Mouse (Mus musculus) myocyte (in vitro differentiated cells): Measurements from ENCODE around the gene Ndc80. TPM values are rescaled to one million over a fixed set of nuclear protein-coding genes. Genes with fewer than 3 reads are reported as not detected.
A peak's percentile ranks its signal among the peaks of the same experiment; 100 is the strongest.

ENCODE experiments used
- H3K27me3 ChIP-seq: one replicate; pipeline ENCODE4 v1.6.1; 2011; ENCODE audit not compliant: control insufficient read depth, insufficient read depth, insufficient read length
- H3K36me3 ChIP-seq: one replicate; pipeline ENCODE4 v1.6.1; 2011; ENCODE audit not compliant: control insufficient read depth, insufficient read depth
- H3K4me2 ChIP-seq: one replicate; pipeline ENCODE4 v1.6.1; 2011; ENCODE audit warnings: low read depth, control low read depth
- H3K4me3 ChIP-seq: one replicate; pipeline ENCODE4 v1.5.1; 2011; ENCODE audit warnings: mild to moderate bottlenecking, control low read depth, moderate library complexity
- H3K79me2 ChIP-seq: one replicate; pipeline ENCODE4 v1.6.1; 2011; ENCODE audit not compliant: control insufficient read depth, insufficient read depth
- H3ac ChIP-seq: one replicate; pipeline ENCODE4 v1.6.1; 2011; ENCODE audit not compliant: control insufficient read depth, insufficient read length
- CEBPB ChIP-seq: IDR thresholded peaks from 2 replicates; pipeline ENCODE4 v1.6.1; 2011; ENCODE audit warnings: mild to moderate bottlenecking, moderate library complexity; ENCODE audit not compliant: poor library complexity, insufficient read depth, severe bottlenecking
- E2F4 ChIP-seq: IDR thresholded peaks from one replicate; pipeline ENCODE4 v1.6.1; 2011; ENCODE audit warnings: mild to moderate bottlenecking, control low read depth, moderate library complexity; ENCODE audit not compliant: insufficient read depth
- MAX ChIP-seq: IDR thresholded peaks from one replicate; pipeline ENCODE4 v1.6.1; 2011; ENCODE audit warnings: low read depth, mild to moderate bottlenecking, control low read depth
- MYOD1 ChIP-seq, 3 experiments: IDR thresholded peaks; one replicate each; pipeline ENCODE4 v1.6.1; 2011; ENCODE audit warnings: control low read depth in 2 of 3, low read depth in 2 of 3, mild to moderate bottlenecking in 2 of 3, moderate library complexity in 1 of 3; ENCODE audit not compliant: insufficient read length in 2 of 3, control insufficient read depth in 1 of 3
- MYOG ChIP-seq, 3 experiments: IDR thresholded peaks; one replicate each; pipeline ENCODE4 v1.6.1; 2011; ENCODE audit warnings: control low read depth in 2 of 3, low read depth in 2 of 3, mild to moderate bottlenecking in 2 of 3; ENCODE audit not compliant: insufficient read length in 2 of 3, control insufficient read depth in 1 of 3, insufficient read depth in 1 of 3
- POLR2A ChIP-seq: IDR thresholded peaks from one replicate; pipeline ENCODE4 v1.6.1; 2011; ENCODE audit warnings: low read depth, mild to moderate bottlenecking, control low read depth, moderate library complexity; ENCODE audit not compliant: insufficient read length
- POLR2AphosphoS2 ChIP-seq: IDR thresholded peaks from one replicate; pipeline ENCODE4 v1.6.1; 2011; ENCODE audit warnings: low read depth, control low read depth; ENCODE audit not compliant: insufficient read length
- REST ChIP-seq: IDR thresholded peaks from one replicate; pipeline ENCODE4 v1.6.1; 2011; ENCODE audit warnings: mild to moderate bottlenecking, control low read depth, moderate library complexity; ENCODE audit not compliant: insufficient read depth, insufficient read length
- SRF ChIP-seq: IDR thresholded peaks from one replicate; pipeline ENCODE4 v1.6.1; 2011; ENCODE audit warnings: low read depth; ENCODE audit not compliant: control insufficient read depth, insufficient read length
- TCF12 ChIP-seq: IDR thresholded peaks from one replicate; pipeline ENCODE4 v1.6.1; 2011; ENCODE audit warnings: mild to moderate bottlenecking, control low read depth; ENCODE audit not compliant: poor library complexity, insufficient read depth, severe bottlenecking
- TCF3 ChIP-seq: IDR thresholded peaks from one replicate; pipeline ENCODE4 v1.6.1; 2011; ENCODE audit warnings: low read depth, control low read depth; ENCODE audit not compliant: insufficient read length
- USF1 ChIP-seq: IDR thresholded peaks from one replicate; pipeline ENCODE4 v1.6.1; 2011; ENCODE audit warnings: low read depth, mild to moderate bottlenecking, control low read depth, moderate library complexity
- polyA plus RNA-seq: library from polyadenylated mRNA; unstranded; fragments of >200 nt; fragmentation: generic; extraction: Trizol; gene quantifications from one replicate; pipeline ENCODE4 v1.2.1, GENCODE M21; 2012; ENCODE audit warnings: missing spikeins

The Ndc80 gene
- polyA plus RNA-seq = 8.9 TPM

DNA sequence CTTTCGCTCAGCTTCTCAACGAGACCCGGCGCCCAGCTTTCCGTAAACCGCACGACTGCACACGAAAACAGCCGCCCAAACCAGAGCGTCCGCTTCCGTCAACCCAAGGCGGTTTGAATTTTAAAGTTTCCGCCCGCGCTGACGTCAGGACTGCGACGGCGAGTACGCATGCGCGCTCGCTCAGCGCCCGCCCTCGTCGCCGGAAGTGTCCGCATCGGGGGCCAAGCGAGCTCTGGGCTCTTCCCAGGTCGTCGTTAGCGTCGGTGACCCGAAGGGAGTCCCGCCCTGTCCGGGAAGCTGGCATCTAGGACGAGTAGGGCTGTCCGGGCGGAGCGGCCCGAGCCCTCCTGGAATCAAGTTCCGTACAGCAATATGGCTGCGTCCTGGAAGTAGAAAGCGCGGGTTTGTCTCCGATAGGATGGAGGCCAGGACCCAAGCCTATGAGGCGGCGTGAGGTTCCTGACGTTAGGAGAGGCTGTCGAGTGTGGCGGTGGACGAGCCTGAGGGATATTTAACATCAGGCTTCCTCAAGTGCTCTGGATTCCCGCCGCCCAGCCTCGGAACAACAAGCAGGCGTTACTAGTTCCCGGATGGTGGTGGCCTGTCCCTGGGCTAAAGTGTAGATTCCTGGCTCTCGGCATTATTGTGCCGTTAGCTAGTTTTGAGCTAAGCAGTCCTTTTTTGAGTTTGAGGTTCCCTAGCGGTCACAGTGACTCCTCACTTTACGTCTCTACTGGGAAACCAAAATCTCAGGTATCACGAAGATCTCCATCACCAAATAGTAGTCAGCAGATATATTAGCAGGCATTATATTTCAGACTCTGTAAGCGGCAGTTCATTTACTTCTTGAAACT, at the start of gene Ndc80:
Gene Ndc80, minus strand, starts transcription at position 147 of the 854 bp plus-strand sequence.
- H3K27me3 ChIP-seq = no peaks in the 10 kb centered on the region
- TF ChIP-seq USF1 (no peak), E2F4 (peak; percentile 99), POLR2AphosphoS2 (peak; percentile 30), MYOG (IDR thresholded peaks at IDR 0.05; ENCODE audit: control insufficient read depth in 1 of 3, insufficient read depth in 1 of 3, insufficient read length in 2 of 3, low read depth in 2 of 3) (no peak), TCF12 (no peak), CEBPB (no peak), TCF3 (no peak), POLR2A (peak; percentile 51), MAX (no peak), MYOD1 (IDR thresholded peaks at IDR 0.05; ENCODE audit: control insufficient read depth in 1 of 3, insufficient read length in 2 of 3, low read depth in 2 of 3) (peak in 1 of 3 experiments; percentile 2), REST (no peak), SRF (peak; percentile 56)
- H3ac ChIP-seq = peak within 1 kb of the TSS; percentile 50
- H3K36me3 ChIP-seq = peaks cover 3% of the 10 kb centered on the region
- peak within 1 kb of the TSS; percentile 51 for H3K4me3 ChIP-seq
- peaks cover 24% of the 10 kb centered on the region for H3K79me2 ChIP-seq
- H3K4me2 ChIP-seq = peak within 1 kb of the TSS; percentile 97

- no peaks in the 10 kb centered on the region for H3K27me3 ChIP-seq
- H3K36me3 ChIP-seq = no peaks in the 10 kb centered on the region
- no peaks in the 10 kb centered on the region for H3K79me2 ChIP-seq
- H3ac ChIP-seq = no peak overlapping the region
- TF ChIP-seq TCF3 = no peak
- TF ChIP-seq REST = no peak
- no peak for TF ChIP-seq MYOD1 (IDR thresholded peaks at IDR 0.05; ENCODE audit: control insufficient read depth in 1 of 3, insufficient read length in 2 of 3, low read depth in 2 of 3)
- TF ChIP-seq TCF12 = no peak
- no peak for TF ChIP-seq POLR2AphosphoS2
- no peak for TF ChIP-seq CEBPB
- no peak for TF ChIP-seq MYOG (IDR thresholded peaks at IDR 0.05; ENCODE audit: control insufficient read depth in 1 of 3, insufficient read depth in 1 of 3, insufficient read length in 2 of 3, low read depth in 2 of 3)
- TF ChIP-seq E2F4 = no peak
- no peak for TF ChIP-seq SRF
- TF ChIP-seq POLR2A = no peak
- H3K4me3 ChIP-seq = no peak overlapping the region
- H3K4me2 ChIP-seq = no peak overlapping the region
Observed at GRCm38 (mm10) chr17:71561631-71562030, 35.0 kb upstream of the Ndc80 start.

GRCm38 (mm10) chr17:71552901-71553300, 26.2 kb upstream of the Ndc80 start:
- peaks cover 10% of the 10 kb centered on the region for H3K27me3 ChIP-seq
- no peak overlapping the region for H3K4me3 ChIP-seq

DNA sequence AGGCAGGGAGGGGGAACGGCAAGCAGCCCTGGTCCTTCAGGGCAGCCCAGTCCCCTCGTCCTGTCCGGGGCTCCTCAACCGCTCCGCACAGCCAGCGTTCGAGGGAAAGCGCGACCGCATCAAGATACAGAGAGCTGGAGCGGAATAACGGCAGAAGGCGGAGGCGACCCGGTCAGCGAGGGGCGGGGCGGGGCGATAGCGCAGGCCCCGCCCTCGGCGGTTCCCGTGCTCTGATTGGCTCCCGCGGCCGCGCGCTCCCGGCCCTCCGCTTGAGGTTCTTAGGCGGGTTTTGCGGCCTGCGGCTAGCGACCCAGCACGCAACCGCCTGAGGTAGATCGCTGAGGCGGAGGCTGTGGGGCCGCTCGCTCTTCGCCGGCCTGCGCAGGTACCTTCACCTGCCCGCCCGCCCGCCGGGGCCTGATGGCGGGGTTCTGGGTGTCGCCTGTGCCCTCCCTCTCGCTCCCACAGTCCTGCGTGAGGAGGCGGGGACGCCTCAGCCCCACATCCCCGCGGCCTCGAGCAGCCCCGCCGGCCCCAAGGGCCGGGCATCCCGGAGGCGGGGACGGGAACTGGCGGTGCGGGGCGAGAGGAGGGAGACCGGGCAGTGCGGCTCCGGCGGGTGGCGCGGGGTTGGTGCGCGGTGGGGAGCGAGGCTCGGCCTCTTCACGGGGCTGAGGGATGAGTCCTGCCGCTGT, 25.2 kb upstream of the Ndc80 start, which contains the start of gene Spdya:
Gene Spdya, plus strand, starts transcription at position 305 of the 695 bp plus-strand sequence.
- TF ChIP-seq MYOG (IDR thresholded peaks at IDR 0.05; ENCODE audit: control insufficient read depth in 1 of 3, insufficient read depth in 1 of 3, insufficient read length in 2 of 3, low read depth in 2 of 3) (no peak), E2F4 (peak; percentile 14)
- Histone ChIP-seq H3ac (peak within 1 kb of the TSS; percentile 5), H3K79me2 (no peaks in the 10 kb centered on the region), H3K27me3 (peaks cover 10% of the 10 kb centered on the region), H3K36me3 (no peaks in the 10 kb centered on the region), H3K4me3 (peak within 1 kb of the TSS; percentile 11), H3K4me2 (peak within 1 kb of the TSS; percentile 93)

More at GRCm38 (mm10) chr17:71552901-71553300, 26.2 kb upstream of the Ndc80 start:
- no peak for TF ChIP-seq SRF
- no peak for TF ChIP-seq MYOG (IDR thresholded peaks at IDR 0.05; ENCODE audit: control insufficient read depth in 1 of 3, insufficient read depth in 1 of 3, insufficient read length in 2 of 3, low read depth in 2 of 3)
- no peaks in the 10 kb centered on the region for H3K79me2 ChIP-seq
- no peak overlapping the region for H3ac ChIP-seq
- H3K36me3 ChIP-seq = no peaks in the 10 kb centered on the region
- peak overlapping the region; percentile 93 for H3K4me2 ChIP-seq

DNA sequence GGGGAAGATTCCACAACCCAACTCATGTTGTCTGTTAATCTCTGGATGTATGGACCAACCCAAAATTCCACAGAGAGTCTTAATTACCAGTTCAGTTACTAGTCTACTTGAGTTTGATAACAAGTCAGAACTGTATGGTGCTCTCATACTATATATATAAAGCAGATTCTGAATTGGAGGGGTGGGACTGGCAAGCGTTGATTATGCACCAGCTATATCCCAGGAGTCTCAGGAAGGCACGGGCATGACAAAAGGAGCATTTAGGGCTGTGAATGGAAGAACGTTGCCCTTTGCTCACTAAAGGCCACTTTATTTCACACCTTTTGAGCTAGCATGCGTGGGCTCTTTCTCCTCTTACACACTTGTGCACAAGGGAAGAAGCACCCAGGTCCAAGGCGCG, 24.7 kb upstream of the Ndc80 start:
- no peaks in the 10 kb centered on the region for H3K36me3 ChIP-seq

More for the DNA sequence above, 24.7 kb upstream of the Ndc80 start:
- H3ac ChIP-seq = peak overlapping the region; percentile 5
- H3K79me2 ChIP-seq = no peaks in the 10 kb centered on the region
- H3K27me3 ChIP-seq = peaks cover 10% of the 10 kb centered on the region
- TF ChIP-seq USF1 (no peak), MYOG (IDR thresholded peaks at IDR 0.05; ENCODE audit: control insufficient read depth in 1 of 3, insufficient read depth in 1 of 3, insufficient read length in 2 of 3, low read depth in 2 of 3) (no peak), TCF12 (no peak), CEBPB (no peak)
- peak overlapping the region; percentile 11 for H3K4me3 ChIP-seq
- H3K4me2 ChIP-seq = peak overlapping the region; percentile 93
